Mouse (Mus musculus) G1E (cell line): ENCODE results near the gene Cdhr3. TPM values are rescaled to one million over a fixed set of nuclear protein-coding genes. Genes with fewer than 3 reads are reported as not detected.
A peak's percentile ranks its signal among the peaks of the same experiment; 100 is the strongest.

Experiments
- ATAC-seq: 2 replicates; pipeline ENCODE4 v1.8.0; 2016; ENCODE audit warnings: mild to moderate bottlenecking; ENCODE audit not compliant: insufficient number of reproducible peaks, poor library complexity, low FRiP score, severe bottlenecking; ENCODE audit errors: extremely low read depth
- DNase-seq: peaks from one replicate; pipeline ENCODE4 v3.0.0; 2012; ENCODE audit warnings: low spot score
- H3K27me3 ChIP-seq: 2 replicates; pipeline ENCODE4 v1.6.1; 2012; ENCODE audit warnings: mild to moderate bottlenecking, low read length, inconsistent platforms; ENCODE audit not compliant: insufficient read depth
- H3K36me3 ChIP-seq: replicated peaks from 2 replicates; pipeline ENCODE3; 2012; ENCODE audit warnings: mild to moderate bottlenecking, inconsistent platforms
- H3K4me1 ChIP-seq: 2 replicates; pipeline ENCODE4 v1.6.1; 2012; ENCODE audit warnings: low read depth, low read length, inconsistent platforms, mixed read lengths; ENCODE audit not compliant: insufficient read depth
- H3K4me3 ChIP-seq: 2 replicates; pipeline ENCODE4 v1.5.1; 2012; ENCODE audit warnings: low read depth, mild to moderate bottlenecking, inconsistent platforms, low read length, moderate library complexity, mixed read lengths
- H3K9me3 ChIP-seq: replicated peaks from 2 replicates; pipeline ENCODE4 v1.6.1; 2012; ENCODE audit warnings: inconsistent platforms
- CTCF ChIP-seq: IDR thresholded peaks from 2 replicates; pipeline ENCODE4 v1.5.1; 2012; ENCODE audit warnings: low read depth, low read length, inconsistent platforms, mixed read lengths
- GATA1 ChIP-seq: IDR thresholded peaks from 2 replicates; pipeline ENCODE4 v1.6.1; 2012; ENCODE audit warnings: borderline replicate concordance, low read length, inconsistent platforms, mixed read lengths
- GATA2 ChIP-seq: IDR thresholded peaks from 2 replicates; pipeline ENCODE4 v1.6.1; 2012; ENCODE audit warnings: low read depth, low read length, inconsistent platforms, borderline replicate concordance
- POLR2AphosphoS5 ChIP-seq: IDR thresholded peaks from 2 replicates; pipeline ENCODE4 v1.6.1; 2012; ENCODE audit warnings: low read depth, low read length, inconsistent platforms; ENCODE audit not compliant: insufficient replicate concordance
- TAL1 ChIP-seq: conservative IDR thresholded peaks from 2 replicates; pipeline ENCODE4 v1.6.1; 2012; ENCODE audit warnings: low read depth, low read length, inconsistent platforms, mixed read lengths
- polyA plus RNA-seq: library from polyadenylated mRNA; stranded (reverse); fragments of >175 nt; gene quantifications from 2 replicates; pipeline ENCODE4 v1.2.3, GENCODE M21; 2012
- total RNA-seq, 2 experiments: library from RNA; stranded (forward) in 1 of 2; stranded (reverse) in 1 of 2; fragments of 200-1000 nt in 1 of 2; fragments of >200 nt in 1 of 2; fragmentation: Nextera tagmentation in 1 of 2; gene quantifications; 2 replicates each; pipeline ENCODE4 v1.2.3; 2014 to 2017

Cdhr3 gene
- total and polyA plus RNA-seq, 3 experiments = 0.22 TPM; not detected in 2

GRCm38 (mm10) chr12:33015103-33015502, 77.6 kb downstream of the Cdhr3 start:
- Histone ChIP-seq H3K36me3 (no peaks in the 10 kb centered on the region), H3K27me3 (peaks cover 23% of the 10 kb centered on the region), H3K4me1 (peaks cover 2% of the 10 kb centered on the region; the same call in 1 of the 2 replicates), H3K9me3 (no peaks in the 10 kb centered on the region), H3K4me3 (no peak overlapping the region)
- no peak for DNase-seq
- TF ChIP-seq TAL1 (no peak), CTCF (no peak), GATA2 (no peak), POLR2AphosphoS5 (no peak), GATA1 (no peak)
- ATAC-seq = no peak

GRCm38 (mm10) chr12:33014050-33014796, 78.5 kb downstream of the Cdhr3 start:
- Histone ChIP-seq H3K9me3 (no peaks in the 10 kb centered on the region), H3K4me1 (peaks cover 2% of the 10 kb centered on the region; the same call in 1 of the 2 replicates), H3K4me3 (no peak overlapping the region), H3K27me3 (peaks cover 31% of the 10 kb centered on the region), H3K36me3 (no peaks in the 10 kb centered on the region)
- TF ChIP-seq GATA2 (no peak), TAL1 (no peak), POLR2AphosphoS5 (no peak), CTCF (no peak), GATA1 (no peak)
- ATAC-seq = no peak
- no peak for DNase-seq

- Histone ChIP-seq H3K9me3 (no peaks in the 10 kb centered on the region), H3K36me3 (no peaks in the 10 kb centered on the region), H3K27me3 (peaks cover 28% of the 10 kb centered on the region), H3K4me1 (no peaks in the 10 kb centered on the region; the same call in 1 of the 2 replicates), H3K4me3 (no peak overlapping the region)
- DNase-seq (peak; percentile 47), ATAC-seq (peak; percentile 54)
- TF ChIP-seq GATA1 = no peak
- peak; percentile 48 for TF ChIP-seq CTCF
- no peak for TF ChIP-seq POLR2AphosphoS5
- TF ChIP-seq GATA2 = no peak
- no peak for TF ChIP-seq TAL1
Measured at GRCm38 (mm10) chr12:33010026-33010425, 82.6 kb downstream of the Cdhr3 start.

- ATAC-seq = no peak
- no peak for DNase-seq
- H3K9me3 ChIP-seq = no peaks in the 10 kb centered on the region
- H3K4me3 ChIP-seq = no peak overlapping the region
- no peaks in the 10 kb centered on the region for H3K36me3 ChIP-seq
- H3K27me3 ChIP-seq = peaks cover 24% of the 10 kb centered on the region
- no peak for TF ChIP-seq POLR2AphosphoS5
- TF ChIP-seq TAL1 = no peak
- TF ChIP-seq CTCF = no peak
- no peak for TF ChIP-seq GATA2
- TF ChIP-seq GATA1 = no peak
- no peaks in the 10 kb centered on the region; the same call in 1 of the 2 replicates for H3K4me1 ChIP-seq
Measured at GRCm38 (mm10) chr12:33009206-33009966, 83.3 kb downstream of the Cdhr3 start.

- no peak for TF ChIP-seq TAL1
- TF ChIP-seq POLR2AphosphoS5 = no peak
- TF ChIP-seq CTCF = no peak
- TF ChIP-seq GATA2 = no peak
- no peak for TF ChIP-seq GATA1
- Histone ChIP-seq H3K9me3 (no peaks in the 10 kb centered on the region), H3K27me3 (peaks cover 26% of the 10 kb centered on the region), H3K4me1 (no peaks in the 10 kb centered on the region; the same call in 1 of the 2 replicates), H3K36me3 (no peaks in the 10 kb centered on the region), H3K4me3 (no peak overlapping the region)
- ATAC-seq (no peak), DNase-seq (no peak)
Measured at GRCm38 (mm10) chr12:33008305-33009110, 84.2 kb downstream of the Cdhr3 start.
